Mouse (Mus musculus): Measurements from ENCODE around the gene Hoxb13.

GRCm38 (mm10) chr11:96175951-96176530 is 18.1 kb upstream of the Hoxb13 start:
- TF ChIP-seq CTCF (IDR thresholded peaks at IDR 0.05; ENCODE audit: borderline replicate concordance, extremely low read depth, insufficient read depth, insufficient read length) (no peak), POLR2A (IDR thresholded peaks at IDR 0.05; ENCODE audit: borderline replicate concordance, extremely low read depth, insufficient read depth, insufficient read length, poor library complexity, severe bottlenecking) (no peak)
